Mouse (Mus musculus): ENCODE measurements around the gene Pradc1.

The Pradc1 gene

GRCm38 (mm10) chr6:85451664-85452410, at the start of gene Pradc1:
Gene Pradc1 (minus strand): TSS chr6:85451970.
- peak; percentile 86 for DNase-seq (ENCODE audit: low spot score)

DNA sequence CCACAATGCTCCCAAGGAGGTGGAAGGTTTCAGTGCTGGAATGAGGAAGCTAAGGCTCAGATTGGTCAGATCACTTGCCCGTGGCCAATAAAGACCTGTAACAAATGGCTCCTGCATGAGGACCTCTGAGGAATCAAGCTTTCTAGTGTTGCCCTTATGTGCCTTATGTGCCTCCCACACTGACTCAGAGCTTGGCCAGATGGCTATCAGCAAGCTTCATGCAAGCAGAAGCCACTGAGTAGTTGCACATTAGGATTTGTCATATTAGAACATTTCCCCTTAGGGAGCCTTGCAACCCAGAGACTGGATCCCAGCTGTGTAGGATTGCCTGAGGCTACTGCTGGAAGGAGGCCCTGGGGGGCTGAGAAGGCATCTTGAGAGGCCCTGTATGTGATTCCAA, 48.6 kb upstream of the Pradc1 start:
- no peak for DNase-seq (ENCODE audit: low spot score)

DNA sequence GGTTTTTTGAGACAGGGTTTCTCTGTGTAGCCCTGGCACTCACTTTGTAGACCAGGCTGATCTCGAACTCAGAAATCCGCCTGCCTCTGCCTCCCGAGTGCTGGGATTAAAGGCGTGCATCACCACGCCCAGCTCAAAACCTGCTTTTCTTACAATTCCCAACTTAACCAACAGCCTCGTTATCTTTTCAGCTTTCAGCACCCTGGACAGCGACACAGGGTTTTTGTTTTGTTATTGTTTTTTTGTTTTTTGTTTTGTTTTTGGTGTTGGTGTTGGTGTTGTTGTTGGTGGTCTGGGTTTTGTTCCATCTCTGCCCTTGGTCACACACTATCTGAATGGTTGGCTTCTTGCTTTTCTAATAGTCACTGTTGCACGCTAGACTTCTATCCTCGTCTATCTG, 46.4 kb upstream of the Pradc1 start:
- DNase-seq (ENCODE audit: low spot score) = no peak

GRCm38 (mm10) chr6:85496976-85497375, 45.2 kb upstream of the Pradc1 start:
- no peak for DNase-seq (ENCODE audit: low spot score)

DNA sequence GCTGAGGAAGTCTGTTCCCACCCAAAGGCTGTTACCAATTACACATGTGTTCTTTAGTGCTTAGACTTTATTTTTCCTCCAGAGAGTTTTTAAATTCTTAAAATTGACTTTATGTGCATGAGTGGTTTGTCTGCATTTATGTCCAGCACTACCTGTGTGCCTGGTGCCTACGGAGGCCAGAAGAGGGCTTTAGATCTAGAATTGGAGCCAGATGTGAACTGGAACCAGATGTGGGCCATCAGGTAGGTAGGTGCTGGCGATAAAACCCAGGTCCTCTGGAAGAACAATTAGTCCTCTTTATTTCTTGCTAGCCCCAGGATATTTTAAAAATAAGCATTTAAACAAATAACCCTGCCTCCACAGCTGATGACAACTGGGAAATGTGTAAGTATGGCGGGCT, 39.8 kb upstream of the Pradc1 start:
- no peak for DNase-seq (ENCODE audit: low spot score)

DNA sequence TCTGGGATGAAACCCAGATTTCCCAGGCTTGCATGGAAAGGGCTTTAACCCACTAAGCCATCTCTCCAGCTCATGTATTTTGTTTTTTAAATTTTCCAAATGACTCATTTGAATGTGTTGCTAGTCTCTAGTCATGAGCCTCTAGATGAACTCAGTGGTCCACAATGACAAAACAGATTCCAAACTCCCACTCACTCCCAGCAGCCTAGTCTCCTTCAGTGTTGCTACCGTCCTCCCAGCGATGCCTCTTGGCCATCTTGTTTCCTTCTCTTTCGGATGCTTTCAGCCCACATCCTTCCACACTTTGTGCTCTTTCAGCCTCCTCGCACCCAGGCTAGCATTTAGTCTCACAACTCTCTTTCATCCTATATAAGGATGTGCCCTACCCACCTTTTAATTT, 38.5 kb upstream of the Pradc1 start:
- DNase-seq (ENCODE audit: low spot score) = no peak

- DNase-seq (ENCODE audit: low spot score) = no peak
Measured at GRCm38 (mm10) chr6:85489717-85490116, 37.9 kb upstream of the Pradc1 start.

- DNase-seq (ENCODE audit: low spot score) = no peak
Measured at GRCm38 (mm10) chr6:85488510-85488909, 36.7 kb upstream of the Pradc1 start.

GRCm38 (mm10) chr6:85485738-85486137, 34.0 kb upstream of the Pradc1 start:
- no peak for DNase-seq (ENCODE audit: low spot score)

- no peak for DNase-seq (ENCODE audit: low spot score)
Measured at GRCm38 (mm10) chr6:85483843-85484721, 32.3 kb upstream of the Pradc1 start.

- DNase-seq (ENCODE audit: low spot score) = no peak
Measured at GRCm38 (mm10) chr6:85480685-85481084, 28.9 kb upstream of the Pradc1 start.

DNA sequence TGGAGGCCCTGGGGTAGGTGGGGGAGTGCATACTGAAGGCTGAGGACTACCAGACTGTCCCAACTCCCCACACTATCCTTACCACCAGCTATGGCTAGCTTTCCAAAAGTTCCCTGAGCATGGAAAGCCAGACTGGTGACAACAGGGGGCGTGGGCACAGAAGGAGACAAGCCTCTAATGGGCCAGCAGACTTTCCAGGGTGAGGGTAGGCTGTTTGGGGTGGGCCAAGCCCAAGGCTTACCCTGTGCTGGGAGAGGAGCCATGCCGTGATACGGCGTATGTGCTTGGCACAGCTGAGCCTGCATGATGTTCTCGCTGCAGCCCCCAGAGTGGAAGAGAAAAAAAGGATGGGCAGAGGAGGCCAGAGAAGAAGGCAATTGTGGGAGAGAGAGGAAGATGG, 28.2 kb upstream of the Pradc1 start:
- no peak for DNase-seq (ENCODE audit: low spot score)

- DNase-seq (ENCODE audit: low spot score) = no peak
Measured at GRCm38 (mm10) chr6:85478416-85478815, 26.6 kb upstream of the Pradc1 start.

DNA sequence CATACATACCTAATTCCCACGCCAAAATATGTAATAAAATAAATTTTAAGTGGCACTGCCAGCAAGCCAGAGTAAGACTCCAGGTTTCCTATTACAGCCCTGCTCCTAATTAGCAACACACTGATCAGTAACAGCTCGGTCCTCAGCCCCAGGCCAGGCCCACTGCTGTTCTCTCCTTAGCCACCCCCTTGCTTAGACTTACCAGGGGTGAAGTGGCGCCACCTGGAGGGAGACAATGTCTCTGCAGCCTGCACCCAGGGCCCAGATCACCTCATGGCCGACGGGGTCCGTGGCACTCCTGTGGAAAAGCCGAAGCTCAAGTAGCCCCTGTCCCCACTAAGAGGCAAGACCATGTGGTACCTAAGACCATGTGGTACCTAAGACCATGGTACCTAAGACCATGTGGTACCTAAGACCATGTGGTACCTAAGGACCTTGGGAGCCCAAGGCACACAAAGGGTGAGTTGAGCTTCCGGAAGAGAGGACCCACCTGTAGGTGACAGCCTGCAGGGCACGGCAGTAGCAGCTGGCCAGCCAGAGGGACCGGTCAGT, 25.7 kb upstream of the Pradc1 start:
- DNase-seq (ENCODE audit: low spot score) = no peak

DNA sequence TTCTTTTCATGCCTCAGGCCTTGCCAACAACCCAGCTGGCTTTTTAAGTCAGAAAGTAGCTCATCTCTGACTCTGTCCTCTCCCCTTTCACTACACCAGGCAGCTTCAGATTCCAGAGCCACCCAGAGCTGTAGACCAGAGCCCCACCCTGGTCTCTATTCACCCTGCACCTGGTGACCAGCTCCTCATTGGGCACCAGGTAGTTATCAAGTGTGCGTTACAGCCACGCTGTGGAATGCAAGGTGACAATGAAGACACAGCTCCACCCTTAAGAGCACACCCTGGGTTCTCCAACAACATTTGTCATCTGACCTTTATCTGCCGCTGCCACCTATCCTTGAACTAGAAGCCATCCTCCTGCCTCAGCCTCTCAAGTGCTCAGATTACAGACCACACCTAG, 23.8 kb upstream of the Pradc1 start:
- no peak for DNase-seq (ENCODE audit: low spot score)

DNA sequence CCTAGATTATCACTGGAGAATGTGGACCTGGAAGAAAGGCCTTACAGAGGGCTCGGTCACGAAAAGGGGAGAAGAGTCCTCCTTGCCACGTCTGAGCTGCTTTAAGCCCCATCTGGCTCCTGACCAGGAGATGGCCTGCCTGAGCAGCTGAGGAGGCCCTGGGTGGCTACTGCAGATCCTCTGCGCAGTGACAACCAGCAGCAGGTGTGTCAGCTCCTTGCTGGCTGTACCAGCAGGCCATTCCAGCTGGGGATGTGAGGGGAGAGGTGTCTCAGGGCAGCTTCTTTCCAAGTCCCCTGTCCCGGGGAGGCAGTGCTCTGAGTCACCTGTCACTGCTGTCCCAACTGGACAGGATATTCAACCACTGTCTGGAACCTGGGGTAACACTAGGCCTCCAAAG, 20.8 kb upstream of the Pradc1 start:
- no peak for DNase-seq (ENCODE audit: low spot score)

- no peak for DNase-seq (ENCODE audit: low spot score)
Measured at GRCm38 (mm10) chr6:85471962-85472361, 20.2 kb upstream of the Pradc1 start.

GRCm38 (mm10) chr6:85469660-85470430, 18.1 kb upstream of the Pradc1 start:
- DNase-seq (ENCODE audit: low spot score) = no peak

DNA sequence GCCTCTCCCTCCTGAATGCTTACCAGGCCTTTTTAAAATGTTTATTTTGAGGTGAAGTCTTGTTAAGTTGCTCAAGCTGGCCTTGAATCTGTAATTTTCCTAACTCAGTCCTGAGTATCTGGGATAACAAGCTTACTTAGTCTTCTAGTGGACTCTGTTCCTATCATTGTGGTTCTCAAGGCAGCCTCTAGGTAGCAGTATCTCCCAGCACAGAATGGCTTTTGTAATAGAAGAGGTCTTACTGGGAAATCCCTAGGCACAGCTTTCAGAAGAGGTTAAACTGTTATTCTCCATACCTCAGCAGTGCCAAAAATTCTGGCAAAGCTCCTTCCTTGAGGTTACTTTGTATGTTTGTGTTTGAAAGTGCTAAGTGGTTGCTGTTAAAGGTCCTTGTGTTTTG, 13.6 kb upstream of the Pradc1 start:
- DNase-seq (ENCODE audit: low spot score) = no peak

GRCm38 (mm10) chr6:85459621-85460020, 7.9 kb upstream of the Pradc1 start:
- DNase-seq (ENCODE audit: low spot score) = no peak

- DNase-seq (ENCODE audit: low spot score) = peak; percentile 9
Measured at GRCm38 (mm10) chr6:85452816-85453215, 1.0 kb upstream of the Pradc1 start.

- no peak for DNase-seq (ENCODE audit: low spot score)
Measured at GRCm38 (mm10) chr6:85452411-85452665, 568 bp upstream of the Pradc1 start.
